Mouse (Mus musculus) heart, postnatal 0 days (tissue): Measurements from ENCODE around the gene Zfp346.

Experiments
- CTCF ChIP-seq: IDR thresholded peaks from 2 replicates; pipeline ENCODE4 v1.5.1; 2016; ENCODE audit warnings: antibody characterized with exemption, control low read depth, low read depth
- EP300 ChIP-seq: IDR thresholded peaks from 2 replicates; pipeline ENCODE4 v1.6.1; 2016; ENCODE audit warnings: antibody characterized with exemption, low read depth

- TF ChIP-seq CTCF (no peak), EP300 (no peak)
Observed at GRCm38 (mm10) chr13:55101627-55102026, 3.5 kb upstream of the Zfp346 start.
